Mouse (Mus musculus) heart, embryonic 13.5 days (tissue): ENCODE measurements at regions not wholly inside any gene's neighbourhood (a gene's known extent, or its start where the extent isn't known, plus 50 kb on each side); places are given as distances from the start of the nearest gene placed in this dataset. TPM values are rescaled to one million over a fixed set of nuclear protein-coding genes. Genes with fewer than 3 reads are reported as not detected.
"Not testable (repeated sequence)": the region's sequence is repeated elsewhere in the genome, so short reads cannot be mapped to it uniquely, and the experiment has no call there.

Experiments used
- ATAC-seq: fragments of 200-750 bp; cut with Nextera tagmentation; 2 replicates; pipeline ENCODE4 v1.8.0; 2017; ENCODE audit warnings: moderate TSS enrichment; ENCODE audit not compliant: insufficient number of reproducible peaks, low FRiP score, low TSS enrichment; ENCODE audit errors: extremely low read depth
- H3K27ac ChIP-seq: fragments of 300-500 bp; sonication (generic); replicated peaks from 2 replicates; pipeline ENCODE4 v1.5.1; 2015; ENCODE audit warnings: moderate library complexity, mild to moderate bottlenecking, inconsistent platforms
- H3K27me3 ChIP-seq: fragments of 300-500 bp; sonication (generic); replicated peaks from 2 replicates; pipeline ENCODE4 v1.6.1; 2015; ENCODE audit warnings: mild to moderate bottlenecking, inconsistent platforms
- H3K36me3 ChIP-seq: fragments of 300-500 bp; sonication (generic); 2 replicates; pipeline ENCODE4 v1.6.1; 2015; ENCODE audit warnings: mild to moderate bottlenecking, inconsistent platforms
- H3K4me1 ChIP-seq: fragments of 300-500 bp; sonication (generic); 2 replicates; pipeline ENCODE4 v1.6.1; 2015; ENCODE audit warnings: inconsistent platforms
- H3K4me2 ChIP-seq: fragments of 300-500 bp; sonication (generic); 2 replicates; pipeline ENCODE4 v1.6.1; 2015; ENCODE audit warnings: inconsistent platforms, mild to moderate bottlenecking, moderate library complexity
- H3K4me3 ChIP-seq: fragments of 300-500 bp; sonication (generic); 2 replicates; pipeline ENCODE4 v1.5.1; 2015; ENCODE audit warnings: moderate library complexity, mild to moderate bottlenecking, inconsistent platforms
- H3K9ac ChIP-seq: fragments of 300-500 bp; sonication (generic); 2 replicates; pipeline ENCODE4 v1.6.1; 2015; ENCODE audit warnings: inconsistent platforms, mild to moderate bottlenecking, moderate library complexity
- H3K9me3 ChIP-seq: fragments of 300-500 bp; sonication (generic); 2 replicates; pipeline ENCODE4 v1.6.1; 2016; ENCODE audit warnings: inconsistent platforms
- WGBS: fragments of 180-500 bp; shearing (Covaris S2); methylation state at CpG from one replicate; pipeline ENCODE4 v1.1.7; 2015; ENCODE audit warnings: mixed read lengths; 5-methylcytosine and 5-hydroxymethylcytosine counted together
- microRNA-seq: library from miRNA; unstranded; fragments of <30 nt; microRNA quantifications from one replicate; pipeline ENCODE4, GENCODE M21; 2016

- Histone ChIP-seq H3K9me3 (no peaks in the 10 kb centered on the region), H3K4me3 (no peak overlapping the region), H3K4me2 (no peak overlapping the region), H3K9ac (no peak overlapping the region), H3K36me3 (no peaks in the 10 kb centered on the region), H3K4me1 (no peaks in the 10 kb centered on the region), H3K27ac (no peak overlapping the region), H3K27me3 (no peaks in the 10 kb centered on the region)
- ATAC-seq: no peak
- WGBS: 77% methylated on average over 4 of the region's 4 CpGs
Observed at GRCm38 (mm10) chr11:16669453-16670251, 82.4 kb upstream of the Egfr start.

GRCm38 (mm10) chr11:16670282-16670681, 81.7 kb upstream of the Egfr start:
- H3K27ac ChIP-seq: no peak overlapping the region
- H3K9me3 ChIP-seq: no peaks in the 10 kb centered on the region
- H3K9ac ChIP-seq: no peak overlapping the region
- H3K4me3 ChIP-seq: no peak overlapping the region
- H3K4me2 ChIP-seq: no peak overlapping the region
- H3K27me3 ChIP-seq: no peaks in the 10 kb centered on the region
- H3K4me1 ChIP-seq: no peaks in the 10 kb centered on the region
- no peaks in the 10 kb centered on the region for H3K36me3 ChIP-seq
- ATAC-seq: no peak
- 51% methylated on average over 1 of the region's 1 CpGs for WGBS

- not testable (repeated sequence) for H3K9me3 ChIP-seq, H3K4me2 ChIP-seq, H3K36me3 ChIP-seq, H3K27ac ChIP-seq, H3K9ac ChIP-seq, H3K4me1 ChIP-seq, H3K27me3 ChIP-seq, H3K4me3 ChIP-seq, ATAC-seq
- 27% methylated on average over 1 of the region's 1 CpGs for WGBS
Observed at GRCm38 (mm10) chr11:16675951-16676350, 76.1 kb upstream of the Egfr start.

GRCm38 (mm10) chr11:16683538-16683937, 68.5 kb upstream of the Egfr start:
- no peaks in the 10 kb centered on the region for H3K27me3 ChIP-seq
- H3K4me3 ChIP-seq: no peak overlapping the region

GRCm38 (mm10) chr11:16695596-16695995, 56.4 kb upstream of the Egfr start:
- ATAC-seq: no peak
- H3K4me2 ChIP-seq: no peak overlapping the region
- H3K9me3 ChIP-seq: no peaks in the 10 kb centered on the region
- WGBS: 80% methylated on average over 1 of the region's 1 CpGs
- no peak overlapping the region for H3K9ac ChIP-seq
- H3K27me3 ChIP-seq: no peaks in the 10 kb centered on the region
- no peaks in the 10 kb centered on the region for H3K36me3 ChIP-seq
- H3K4me3 ChIP-seq: no peak overlapping the region
- no peak overlapping the region for H3K27ac ChIP-seq
- H3K4me1 ChIP-seq: no peaks in the 10 kb centered on the region

More at GRCm38 (mm10) chr11:16683538-16683937, 68.5 kb upstream of the Egfr start:
- 88% methylated on average over 1 of the region's 1 CpGs for WGBS
- ATAC-seq: no peak
- Histone ChIP-seq H3K9me3 (no peaks in the 10 kb centered on the region), H3K9ac (no peak overlapping the region), H3K4me2 (no peak overlapping the region), H3K27ac (no peak overlapping the region), H3K36me3 (no peaks in the 10 kb centered on the region), H3K4me1 (no peaks in the 10 kb centered on the region)

- Histone ChIP-seq H3K27ac (no peak overlapping the region), H3K27me3 (no peaks in the 10 kb centered on the region), H3K9me3 (no peaks in the 10 kb centered on the region), H3K4me2 (no peak overlapping the region), H3K4me1 (no peaks in the 10 kb centered on the region), H3K36me3 (no peaks in the 10 kb centered on the region), H3K9ac (no peak overlapping the region), H3K4me3 (no peak overlapping the region)
- WGBS: 53% methylated on average over 2 of the region's 2 CpGs
- ATAC-seq: no peak
Observed at GRCm38 (mm10) chr11:16696787-16697186, 55.2 kb upstream of the Egfr start.

- Histone ChIP-seq H3K4me3 (no peak overlapping the region), H3K9me3 (no peaks in the 10 kb centered on the region), H3K4me2 (no peak overlapping the region), H3K9ac (no peak overlapping the region), H3K27ac (no peak overlapping the region), H3K36me3 (no peaks in the 10 kb centered on the region), H3K4me1 (no peaks in the 10 kb centered on the region), H3K27me3 (no peaks in the 10 kb centered on the region)
- 81% methylated on average over 4 of the region's 4 CpGs for WGBS
- ATAC-seq: no peak
Observed at GRCm38 (mm10) chr11:16701826-16702225, 50.2 kb upstream of the Egfr start.

Small RNA genes in the stretch of these regions (microRNA-seq; reads per million reads assigned to microRNA genes)
- gene Gm24714: not detected
